Mouse (Mus musculus) right cerebral cortex, postnatal 10 days (tissue): ENCODE data around the gene Ttll4.
A peak's percentile ranks its signal among the peaks of the same experiment; 100 is the strongest.

Source experiments
- DNase-seq, 2 experiments: peaks; one replicate each; pipeline ENCODE4 v3.0.0; 2021; ENCODE audit warnings: low spot score in 2 of 2

Gene Ttll4

DNA sequence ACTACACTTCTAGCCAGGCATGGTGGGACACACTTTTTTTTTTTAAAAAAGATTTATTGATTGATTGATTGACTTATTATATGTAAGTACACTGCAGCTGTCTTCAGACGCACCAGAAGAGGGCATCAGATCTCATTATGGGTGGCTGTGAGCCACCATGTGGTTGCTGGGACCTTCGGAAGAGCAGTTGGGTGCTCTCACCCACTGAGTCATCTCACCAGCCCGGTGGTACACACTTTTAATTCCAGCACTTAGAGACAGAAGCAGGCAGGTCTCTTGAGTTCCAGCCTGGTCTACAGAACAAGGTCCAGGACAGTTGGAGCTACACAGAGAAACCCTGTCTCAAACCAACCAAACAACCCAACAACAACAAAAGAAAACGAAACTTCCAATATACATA is 50.5 kb downstream of the Ttll4 start:
- no peak for DNase-seq

DNA sequence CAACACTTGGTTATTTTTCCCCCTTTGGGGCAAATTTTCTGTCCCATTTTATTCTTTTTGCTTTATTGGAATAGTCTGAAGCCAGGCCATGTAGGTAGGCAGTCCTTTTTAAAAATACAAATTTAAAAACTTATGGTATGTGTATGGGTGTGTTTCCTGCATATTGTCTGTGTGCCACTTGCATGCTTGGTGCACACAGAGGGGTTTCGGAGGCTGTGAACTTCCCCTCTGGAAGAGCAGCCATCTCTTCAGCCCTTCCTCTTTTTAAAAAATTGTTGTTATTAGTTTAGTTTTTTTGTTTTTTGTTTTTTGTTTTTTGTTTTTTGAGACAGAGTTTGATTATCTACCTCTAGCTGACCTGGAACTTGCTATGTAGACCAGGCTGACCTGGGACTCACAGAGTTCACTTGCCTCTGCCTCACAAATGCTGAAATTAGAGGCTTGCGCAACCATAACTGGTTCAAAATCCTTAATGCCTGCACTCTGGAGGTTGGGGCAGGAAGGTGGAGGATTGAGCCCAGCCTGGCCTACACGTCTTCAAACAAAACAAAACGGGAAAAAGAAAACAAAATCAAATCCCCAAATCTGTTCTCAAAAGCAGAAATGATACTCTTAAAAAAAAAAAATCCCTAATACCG is 51.0 kb downstream of the Ttll4 start:
- DNase-seq: no peak

DNA sequence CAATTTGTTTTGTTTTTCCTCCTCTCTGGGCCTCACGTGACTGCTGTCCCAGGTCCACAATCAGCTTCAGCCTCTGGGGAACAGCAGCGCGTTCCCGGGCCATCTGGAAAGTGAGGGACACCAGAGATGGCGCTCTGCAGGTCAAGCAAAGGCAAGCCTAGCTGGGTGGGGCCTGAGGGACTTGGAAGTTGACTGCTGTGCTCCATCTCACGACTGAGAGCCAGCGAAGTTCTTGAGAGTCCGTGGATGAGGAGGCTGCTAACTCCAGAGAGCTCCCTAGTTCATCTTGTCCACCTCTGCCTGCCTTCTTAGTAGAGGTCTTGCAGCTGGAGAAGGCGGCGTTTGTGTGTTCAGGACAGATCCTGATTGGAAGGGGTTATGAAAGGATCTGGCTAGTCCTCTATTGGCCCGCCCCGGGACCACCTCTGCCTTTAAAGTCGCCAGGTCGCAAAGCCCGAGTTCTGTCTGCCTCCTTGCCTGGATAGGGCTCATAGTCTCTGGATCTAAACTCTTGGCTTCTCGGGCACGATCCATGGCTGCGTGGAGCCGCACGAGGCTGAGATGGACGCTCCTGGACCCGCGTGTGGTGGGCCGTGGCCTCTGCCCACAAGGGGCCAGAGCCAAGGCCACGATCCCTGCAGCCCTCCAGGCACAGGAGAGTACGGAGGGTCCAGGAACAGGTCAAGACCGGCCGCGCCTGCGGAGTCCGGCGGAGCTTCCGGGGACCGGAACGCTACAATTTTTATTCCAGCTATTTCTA is 51.7 kb downstream of the Ttll4 start, which contains the start of gene Cyp27a1:
Gene Cyp27a1 (plus strand): TSS at position 476 of the 760 bp plus-strand sequence.
- peak in 1 of 2 experiments; percentile 29 for DNase-seq

GRCm38 (mm10) chr1:74713859-74714730 is 52.5 kb downstream of the Ttll4 start:
- no peak for DNase-seq

- DNase-seq: no peak
Measured at GRCm38 (mm10) chr1:74714967-74715366, 53.4 kb downstream of the Ttll4 start.

GRCm38 (mm10) chr1:74715468-74715867 is 53.9 kb downstream of the Ttll4 start:
- DNase-seq: no peak

DNA sequence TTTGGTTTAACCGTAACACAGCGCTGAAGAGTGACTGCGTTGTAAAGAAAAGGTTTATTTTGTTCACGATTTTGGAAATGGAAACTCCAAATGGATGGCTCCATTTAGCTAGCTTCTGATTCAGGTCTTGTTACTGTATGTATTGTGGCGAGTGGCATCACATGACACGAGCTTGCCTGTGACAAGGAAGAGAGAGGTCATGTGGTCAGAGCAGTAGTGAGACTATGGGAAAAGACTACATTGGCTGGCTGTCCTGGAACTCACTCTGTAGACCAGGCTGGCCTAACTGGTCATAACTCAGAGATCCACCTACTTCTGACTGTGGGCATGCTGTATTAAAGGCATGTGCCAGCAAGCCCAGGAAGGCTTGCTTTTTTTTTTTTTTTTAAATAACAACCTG is 54.3 kb downstream of the Ttll4 start:
- DNase-seq: no peak

GRCm38 (mm10) chr1:74718113-74718512 is 56.6 kb downstream of the Ttll4 start:
- no peak for DNase-seq

GRCm38 (mm10) chr1:74719281-74719680 is 57.7 kb downstream of the Ttll4 start:
- DNase-seq: no peak

DNA sequence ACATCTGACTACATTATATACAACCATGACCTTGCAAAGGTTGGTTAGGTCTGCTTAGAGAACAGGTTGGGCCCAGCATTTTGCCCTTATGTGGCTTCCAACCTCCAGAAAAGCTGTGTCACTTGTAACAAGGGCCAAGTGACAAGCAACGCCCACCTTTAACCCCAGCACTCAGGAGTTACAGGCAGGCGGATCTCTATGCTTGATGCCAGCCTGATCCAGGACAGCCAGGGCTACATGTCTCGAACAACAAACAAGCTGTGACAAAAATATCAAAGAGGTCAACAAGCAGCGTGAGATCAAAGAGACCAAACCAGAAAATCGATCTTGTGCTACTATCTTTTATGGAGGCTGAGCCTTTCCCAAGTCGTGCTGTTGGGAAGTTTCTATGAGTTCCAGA is 60.1 kb downstream of the Ttll4 start:
- no peak for DNase-seq

GRCm38 (mm10) chr1:74723748-74724147 is 62.2 kb downstream of the Ttll4 start:
- DNase-seq: no peak

DNA sequence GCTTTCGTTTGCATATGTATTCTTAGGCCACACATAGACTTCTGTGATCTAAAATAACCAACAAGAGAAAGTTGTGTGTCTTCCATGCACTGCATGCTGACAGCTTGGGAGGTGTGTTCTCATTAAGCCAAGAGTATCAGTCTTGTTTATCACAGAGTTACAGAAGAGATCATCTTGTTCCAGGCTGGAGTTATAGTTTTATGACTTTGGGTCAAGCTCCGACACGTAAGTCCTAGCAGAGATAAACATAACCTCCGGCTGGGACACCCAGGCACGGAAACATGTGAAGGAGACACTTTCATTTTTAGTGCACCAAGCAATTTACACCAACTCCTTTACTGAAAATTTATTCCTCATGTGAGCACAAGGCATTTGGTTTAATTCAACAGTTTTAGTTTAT is 64.6 kb downstream of the Ttll4 start:
- DNase-seq: no peak

DNA sequence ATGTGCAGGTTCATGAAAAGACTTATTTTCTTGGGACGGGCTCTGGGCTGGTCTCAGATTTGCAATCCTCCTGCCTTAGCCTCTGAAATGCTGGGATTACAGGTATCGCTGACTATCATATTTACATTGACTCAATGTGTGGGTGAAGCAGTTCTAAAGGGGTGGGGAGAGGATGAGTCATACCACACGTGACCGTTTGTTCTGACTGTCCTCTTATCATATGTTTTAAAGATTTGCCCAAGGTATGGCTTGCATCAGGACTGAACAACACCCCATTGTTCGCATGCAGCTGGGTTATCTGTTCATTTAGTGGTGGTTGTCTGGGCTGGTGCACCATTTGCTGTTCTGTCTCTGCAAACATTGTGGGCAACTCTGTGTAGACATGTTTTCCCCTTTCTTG is 65.1 kb downstream of the Ttll4 start:
- DNase-seq: no peak

DNA sequence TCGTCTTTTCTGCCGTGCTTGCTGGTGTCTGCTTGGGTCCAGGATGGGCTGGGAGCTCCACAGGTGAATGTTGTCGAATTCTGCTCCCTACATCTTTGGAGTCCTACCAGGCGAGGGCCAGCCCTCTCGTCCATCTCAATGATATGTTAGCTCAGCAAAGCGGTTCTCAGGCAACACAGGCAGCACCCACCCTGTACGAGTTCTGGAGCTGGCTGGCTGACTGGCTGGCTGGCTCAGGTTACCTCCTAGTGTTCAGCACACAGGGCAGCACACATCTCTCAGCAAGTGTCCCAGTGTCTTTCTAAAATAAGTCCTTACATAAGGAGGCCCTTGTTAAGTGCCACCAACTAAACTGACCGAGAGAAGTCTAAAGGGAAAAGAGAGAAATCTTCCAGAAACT is 66.9 kb downstream of the Ttll4 start:
- DNase-seq: no peak

- DNase-seq: no peak
Measured at GRCm38 (mm10) chr1:74736977-74737376, 75.4 kb downstream of the Ttll4 start.

DNA sequence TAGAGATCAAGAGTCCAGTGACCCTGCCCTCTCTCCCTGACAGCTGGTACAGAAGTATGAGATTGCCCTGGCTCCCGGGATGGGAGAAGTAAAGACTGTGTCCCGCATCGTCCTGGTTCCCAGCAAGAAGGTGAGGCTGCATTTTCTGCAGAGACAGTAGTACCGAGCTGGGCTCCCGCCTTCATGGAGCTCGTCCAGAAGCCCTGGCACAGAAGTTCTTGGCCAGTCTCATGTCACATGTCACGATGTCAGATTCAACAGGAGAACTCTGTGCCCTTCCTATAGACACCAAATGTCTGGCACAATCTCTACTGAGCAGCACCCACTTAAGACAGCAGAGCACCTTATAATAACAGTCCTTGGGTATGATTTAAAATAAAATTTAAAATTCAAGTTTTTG is 76.0 kb downstream of the Ttll4 start:
- DNase-seq: no peak

- no peak for DNase-seq
Measured at GRCm38 (mm10) chr1:74740846-74741245, 79.3 kb downstream of the Ttll4 start.

DNA sequence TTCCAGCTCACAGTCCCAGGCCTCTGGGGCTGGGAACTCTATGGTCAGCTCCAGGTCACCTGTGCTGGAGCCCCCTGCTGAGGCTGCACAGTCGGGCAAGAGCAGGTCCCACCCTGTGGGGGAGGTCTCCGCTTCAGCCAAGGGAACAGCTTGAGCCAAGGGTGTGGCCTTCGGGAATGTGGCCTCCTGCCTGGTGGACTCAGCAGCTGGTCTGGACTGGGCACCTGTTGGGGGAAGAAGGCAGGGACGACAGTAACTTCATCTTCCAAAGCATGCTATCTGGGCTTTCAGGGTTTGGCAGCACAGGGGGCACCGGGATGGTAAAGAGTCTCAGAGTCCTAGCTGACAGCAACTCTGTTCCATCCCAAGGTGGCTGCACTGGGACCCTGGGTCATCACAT is 85.8 kb downstream of the Ttll4 start:
- DNase-seq: no peak

- DNase-seq: peak; percentile 43 to 44
Measured at GRCm38 (mm10) chr1:74748643-74749271, 87.2 kb downstream of the Ttll4 start, which contains the start of gene Prkag3. Gene Prkag3 (minus strand): TSS chr1:74749221.

- no peak for DNase-seq
Measured at GRCm38 (mm10) chr1:74749301-74749700, 87.8 kb downstream of the Ttll4 start.

- DNase-seq: peak; percentile 37 to 49
Measured at GRCm38 (mm10) chr1:74750683-74751082, 89.1 kb downstream of the Ttll4 start.

GRCm38 (mm10) chr1:74752150-74752549 is 90.6 kb downstream of the Ttll4 start:
- no peak for DNase-seq
